Mouse (Mus musculus) forebrain, embryonic 15.5 days (tissue): ENCODE data around the gene Spc24. TPM values are rescaled to one million over a fixed set of nuclear protein-coding genes. Genes with fewer than 3 reads are reported as not detected.
A peak's percentile ranks its signal among the peaks of the same experiment; 100 is the strongest.

Source experiments
- ATAC-seq: fragments of 200-750 bp; cut with Nextera tagmentation; replicated peaks from 2 replicates; pipeline ENCODE4 v1.8.0; 2017; ENCODE audit warnings: mild to moderate bottlenecking, moderate TSS enrichment, moderate library complexity
- H3K27ac ChIP-seq: fragments of 300-500 bp; sonication (generic); replicated peaks from 2 replicates; pipeline ENCODE4 v1.5.1; 2015; ENCODE audit warnings: mild to moderate bottlenecking, inconsistent platforms
- H3K27me3 ChIP-seq: fragments of 300-500 bp; sonication (generic); 2 replicates; pipeline ENCODE4 v1.6.1; 2015; ENCODE audit warnings: inconsistent platforms
- H3K36me3 ChIP-seq: fragments of 300-500 bp; sonication (generic); 2 replicates; pipeline ENCODE4 v1.6.1; 2015; ENCODE audit warnings: mild to moderate bottlenecking, inconsistent platforms
- H3K4me1 ChIP-seq: fragments of 300-500 bp; sonication (generic); 2 replicates; pipeline ENCODE4 v1.6.1; 2015; ENCODE audit warnings: inconsistent platforms
- H3K4me2 ChIP-seq: fragments of 300-500 bp; sonication (generic); replicated peaks from 2 replicates; pipeline ENCODE4 v1.6.1; 2015; ENCODE audit warnings: mild to moderate bottlenecking, inconsistent platforms
- H3K4me3 ChIP-seq: fragments of 300-500 bp; sonication (generic); 2 replicates; pipeline ENCODE4 v1.5.1; 2015; ENCODE audit warnings: mild to moderate bottlenecking, inconsistent platforms
- H3K9ac ChIP-seq: fragments of 300-500 bp; sonication (generic); replicated peaks from 2 replicates; pipeline ENCODE4 v1.6.1; 2015; ENCODE audit warnings: mild to moderate bottlenecking, inconsistent platforms
- H3K9me3 ChIP-seq: fragments of 300-500 bp; sonication (generic); 2 replicates; pipeline ENCODE4 v1.6.1; 2016; ENCODE audit warnings: inconsistent platforms
- WGBS: fragments of 180-500 bp; shearing (Covaris S2); methylation state at CpG from one replicate; pipeline ENCODE4 v1.1.7; 2015; ENCODE audit warnings: mixed read lengths; 5-methylcytosine and 5-hydroxymethylcytosine counted together
- microRNA-seq: library from miRNA; unstranded; fragments of <30 nt; microRNA quantifications from one replicate; pipeline ENCODE4, GENCODE M21; 2016
- polyA plus RNA-seq: library from polyadenylated mRNA; unstranded; fragments of >200 nt; fragmentation: Nextera tagmentation; extraction: Ambion mirVana; gene quantifications from 2 replicates; pipeline ENCODE4 v1.2.1, GENCODE M21; 2015

The Spc24 gene
- polyA plus RNA-seq, 1 experiment from 2014 or later: 41.7 TPM

- under 1% methylated on average over 47 of the region's 47 CpGs for WGBS
Measured at GRCm38 (mm10) chr9:21723377-21724146, 36.5 kb downstream of the Spc24 start, which contains the start of gene Ldlr. TSS of gene Ldlr (plus strand) at chr9:21723483.

GRCm38 (mm10) chr9:21721036-21721435, 39.1 kb downstream of the Spc24 start:
- Histone ChIP-seq H3K9ac (no peak overlapping the region), H3K4me1 (peaks cover 26% of the 10 kb centered on the region), H3K4me2 (no peak overlapping the region), H3K36me3 (no peaks in the 10 kb centered on the region), H3K27ac (no peak overlapping the region), H3K27me3 (no peaks in the 10 kb centered on the region), H3K9me3 (no peaks in the 10 kb centered on the region), H3K4me3 (no peak overlapping the region)
- 73% methylated on average over 2 of the region's 2 CpGs for WGBS
- no peak for ATAC-seq

More at GRCm38 (mm10) chr9:21723377-21724146, 36.5 kb downstream of the Spc24 start, which contains the start of gene Ldlr:
- Histone ChIP-seq H3K4me1 (peaks cover 31% of the 10 kb centered on the region), H3K27me3 (no peaks in the 10 kb centered on the region), H3K36me3 (no peaks in the 10 kb centered on the region), H3K27ac (peak within 1 kb of the TSS; percentile 96), H3K4me2 (peak within 1 kb of the TSS; percentile 88), H3K9ac (peak within 1 kb of the TSS; percentile 75), H3K4me3 (peak within 1 kb of the TSS; percentile 82), H3K9me3 (no peaks in the 10 kb centered on the region)
- ATAC-seq: peak; percentile 84

- Histone ChIP-seq H3K9ac (no peak overlapping the region), H3K4me3 (no peak overlapping the region), H3K4me1 (no peaks in the 10 kb centered on the region), H3K36me3 (peaks cover 3% of the 10 kb centered on the region; the same call in 1 of the 2 replicates), H3K27ac (no peak overlapping the region), H3K27me3 (no peaks in the 10 kb centered on the region), H3K4me2 (no peak overlapping the region), H3K9me3 (no peaks in the 10 kb centered on the region)
- ATAC-seq: no peak
- 89% methylated on average over 2 of the region's 2 CpGs for WGBS
Measured at GRCm38 (mm10) chr9:21717015-21717414, 43.1 kb downstream of the Spc24 start.

- Histone ChIP-seq H3K36me3 (peaks cover 3% of the 10 kb centered on the region; the same call in 1 of the 2 replicates), H3K27me3 (no peaks in the 10 kb centered on the region), H3K9me3 (no peaks in the 10 kb centered on the region), H3K4me2 (no peak overlapping the region), H3K9ac (no peak overlapping the region), H3K27ac (no peak overlapping the region), H3K4me3 (no peak overlapping the region), H3K4me1 (no peaks in the 10 kb centered on the region)
- ATAC-seq: no peak
- 71% methylated on average over 4 of the region's 4 CpGs for WGBS
Measured at GRCm38 (mm10) chr9:21715298-21715697, 44.8 kb downstream of the Spc24 start.

GRCm38 (mm10) chr9:21709340-21709739, 50.8 kb downstream of the Spc24 start:
- WGBS: 91% methylated on average over 3 of the region's 3 CpGs
- Histone ChIP-seq H3K27me3 (no peaks in the 10 kb centered on the region), H3K4me2 (no peak overlapping the region), H3K4me1 (no peaks in the 10 kb centered on the region), H3K9ac (no peak overlapping the region), H3K4me3 (no peak overlapping the region), H3K9me3 (no peaks in the 10 kb centered on the region), H3K36me3 (peaks cover 44% of the 10 kb centered on the region), H3K27ac (no peak overlapping the region)
- ATAC-seq: no peak

GRCm38 (mm10) chr9:21706586-21707265, 53.4 kb downstream of the Spc24 start:
- WGBS: 89% methylated on average over 8 of the region's 8 CpGs
- Histone ChIP-seq H3K4me3 (no peak overlapping the region), H3K27me3 (no peaks in the 10 kb centered on the region), H3K36me3 (peaks cover 66% of the 10 kb centered on the region), H3K4me2 (no peak overlapping the region), H3K27ac (no peak overlapping the region), H3K4me1 (no peaks in the 10 kb centered on the region), H3K9me3 (no peaks in the 10 kb centered on the region), H3K9ac (no peak overlapping the region)
- 0 out of 2 replicates have a peak, but pooled peaks have one; percentile 47 for ATAC-seq

GRCm38 (mm10) chr9:21706085-21706484, 54.0 kb downstream of the Spc24 start:
- peaks cover 72% of the 10 kb centered on the region for H3K36me3 ChIP-seq
- H3K9me3 ChIP-seq: no peaks in the 10 kb centered on the region
- no peak overlapping the region for H3K9ac ChIP-seq
- no peak for ATAC-seq
- H3K27me3 ChIP-seq: no peaks in the 10 kb centered on the region
- no peak overlapping the region for H3K4me2 ChIP-seq
- H3K4me1 ChIP-seq: no peaks in the 10 kb centered on the region
- 90% methylated on average over 4 of the region's 4 CpGs for WGBS
- no peak overlapping the region for H3K4me3 ChIP-seq
- no peak overlapping the region for H3K27ac ChIP-seq

Small RNA genes lying within 50 kb of the gene (microRNA-seq; reads per million reads assigned to microRNA genes)
- gene Mir7083: 1.5 reads per million

Other genes with a start within 250 kb of the Spc24 start
- 3.0 and 3.8 TPM in 2 replicates for gene AB124611, start 234.1 kb downstream of the Spc24 start, polyA plus RNA-seq
- 37.3 and 46.0 TPM in 2 replicates for gene Carm1, start 213.4 kb downstream of the Spc24 start, polyA plus RNA-seq
- 58.8 and 61.2 TPM in 2 replicates for gene Timm29, start 167.6 kb downstream of the Spc24 start, polyA plus RNA-seq
- 23.1 and 23.7 TPM in 2 replicates for gene Yipf2, start 167.5 kb downstream of the Spc24 start, polyA plus RNA-seq
- gene Smarca4, start 144.1 kb downstream of the Spc24 start, polyA plus RNA-seq: 159 and 169 TPM in 2 replicates
- gene Ldlr, start 36.8 kb downstream of the Spc24 start, polyA plus RNA-seq: 15.9 and 17.3 TPM in 2 replicates
- 2.9 and 3.7 TPM in 2 replicates for gene Kank2, start 38.4 kb upstream of the Spc24 start, polyA plus RNA-seq
- 0.27 and 0.51 TPM in 2 replicates for gene Angptl8, start 75.2 kb upstream of the Spc24 start, polyA plus RNA-seq
- 10.4 and 12.3 TPM in 2 replicates for gene Dock6, start 92.3 kb upstream of the Spc24 start, polyA plus RNA-seq
- gene Rab3d, start 157.9 kb upstream of the Spc24 start, polyA plus RNA-seq: 33.3 and 33.8 TPM in 2 replicates
- gene Ccdc159, start 167.2 kb upstream of the Spc24 start, polyA plus RNA-seq: 7.5 and 8.8 TPM in 2 replicates
- 53.5 and 53.7 TPM in 2 replicates for gene Tmem205, start 167.3 kb upstream of the Spc24 start, polyA plus RNA-seq
- 71.9 and 73.0 TPM in 2 replicates for gene Plppr2, start 176.7 kb upstream of the Spc24 start, polyA plus RNA-seq
- gene Swsap1, start 195.5 kb upstream of the Spc24 start, polyA plus RNA-seq: 9.3 and 12.1 TPM in 2 replicates
- gene Epor, start 203.2 kb upstream of the Spc24 start, polyA plus RNA-seq: 1.7 and 1.8 TPM in 2 replicates
- 0.87 and 1.1 TPM in 2 replicates for gene Rgl3, start 229.1 kb upstream of the Spc24 start, polyA plus RNA-seq
- gene Ccdc151, start 242.3 kb upstream of the Spc24 start, polyA plus RNA-seq: 4.4 and 5.5 TPM in 2 replicates
- gene Prkcsh, start 242.5 kb upstream of the Spc24 start, polyA plus RNA-seq: 87.2 and 91.1 TPM in 2 replicates